Mouse (Mus musculus) midbrain, embryonic 13.5 days (tissue): ENCODE results near the gene Arl8a. TPM values are rescaled to one million over a fixed set of nuclear protein-coding genes. Genes with fewer than 3 reads are reported as not detected.
"Not testable (repeated sequence)": the region's sequence is repeated elsewhere in the genome, so short reads cannot be mapped to it uniquely, and the experiment has no call there.

Experiments used
- ATAC-seq: fragments of 200-750 bp; cut with Nextera tagmentation; 2 replicates; pipeline ENCODE4 v1.8.0; 2017; ENCODE audit warnings: mild to moderate bottlenecking, moderate TSS enrichment, moderate library complexity
- H3K27ac ChIP-seq: fragments of 300-500 bp; sonication (generic); 2 replicates; pipeline ENCODE4 v1.5.1; 2015; ENCODE audit warnings: inconsistent platforms, mild to moderate bottlenecking, moderate library complexity
- H3K27me3 ChIP-seq: fragments of 300-500 bp; sonication (generic); 2 replicates; pipeline ENCODE4 v1.6.1; 2015; ENCODE audit warnings: mild to moderate bottlenecking, inconsistent platforms
- H3K36me3 ChIP-seq: fragments of 300-500 bp; sonication (generic); 2 replicates; pipeline ENCODE4 v1.6.1; 2015; ENCODE audit warnings: mild to moderate bottlenecking, inconsistent platforms
- H3K4me1 ChIP-seq: fragments of 300-500 bp; sonication (generic); replicated peaks from 2 replicates; pipeline ENCODE4 v1.6.1; 2015; ENCODE audit warnings: inconsistent platforms
- H3K4me2 ChIP-seq: fragments of 300-500 bp; sonication (generic); replicated peaks from 2 replicates; pipeline ENCODE4 v1.6.1; 2015; ENCODE audit warnings: moderate library complexity, mild to moderate bottlenecking, inconsistent platforms
- H3K4me3 ChIP-seq: fragments of 300-500 bp; sonication (generic); replicated peaks from 2 replicates; pipeline ENCODE4 v1.5.1; 2015; ENCODE audit warnings: mild to moderate bottlenecking, inconsistent platforms
- H3K9ac ChIP-seq: fragments of 300-500 bp; sonication (generic); replicated peaks from 2 replicates; pipeline ENCODE4 v1.6.1; 2015; ENCODE audit warnings: mild to moderate bottlenecking, inconsistent platforms
- H3K9me3 ChIP-seq: fragments of 300-500 bp; sonication (generic); 2 replicates; pipeline ENCODE4 v1.6.1; 2016; ENCODE audit warnings: mild to moderate bottlenecking, inconsistent platforms
- WGBS: fragments of 180-500 bp; shearing (Covaris S2); methylation state at CpG from one replicate; pipeline ENCODE4 v1.1.7; 2015; 5-methylcytosine and 5-hydroxymethylcytosine counted together
- polyA plus RNA-seq: library from polyadenylated mRNA; unstranded; fragments of >200 nt; fragmentation: Nextera tagmentation; extraction: Ambion mirVana; gene quantifications from 2 replicates; pipeline ENCODE4 v1.2.1, GENCODE M21; 2015

Arl8a gene
- polyA plus RNA-seq, 1 experiment from 2014 or later = 247 TPM

GRCm38 (mm10) chr1:135189186-135189585 is 42.6 kb downstream of the Arl8a start:
- Histone ChIP-seq H3K27ac (no peak overlapping the region), H3K27me3 (no peaks in the 10 kb centered on the region), H3K4me2 (no peak overlapping the region), H3K9me3 (no peaks in the 10 kb centered on the region), H3K4me1 (0 out of 2 replicates have a peak, but pooled peaks cover 9% of the 10 kb centered on the region), H3K9ac (no peak overlapping the region), H3K36me3 (no peaks in the 10 kb centered on the region), H3K4me3 (no peak overlapping the region)
- 92% methylated on average over 4 of the region's 4 CpGs for WGBS
- ATAC-seq = no peak

DNA sequence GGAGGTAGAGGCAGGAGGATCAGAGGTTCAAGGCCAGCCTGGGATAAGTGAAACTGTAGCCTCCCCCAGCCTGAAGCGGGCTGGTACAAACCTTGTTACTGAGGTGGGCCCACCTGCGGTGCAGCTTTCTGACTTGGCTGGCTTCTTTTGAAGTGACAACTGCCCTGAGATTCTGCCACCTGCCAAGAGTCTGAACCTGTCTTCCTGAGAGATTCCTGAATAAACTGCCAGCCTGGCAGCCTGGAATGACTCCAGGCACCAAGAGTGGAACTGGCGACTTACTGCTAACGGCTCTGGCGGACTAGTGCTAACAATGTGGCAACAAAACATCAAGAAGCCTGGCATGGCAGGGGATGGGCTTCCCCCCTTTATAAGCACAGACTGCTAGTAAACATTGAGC is 47.7 kb downstream of the Arl8a start:
- not testable (repeated sequence) for H3K27me3 ChIP-seq, ATAC-seq, H3K9me3 ChIP-seq, H3K4me3 ChIP-seq, H3K36me3 ChIP-seq, H3K9ac ChIP-seq, H3K4me2 ChIP-seq, H3K27ac ChIP-seq
- H3K4me1 ChIP-seq = peaks cover 12% of the 10 kb centered on the region
- 75% methylated on average over 5 of the region's 5 CpGs for WGBS

- no peak for ATAC-seq
- H3K4me2 ChIP-seq = no peak overlapping the region
- no peaks in the 10 kb centered on the region for H3K36me3 ChIP-seq
- no peak overlapping the region for H3K9ac ChIP-seq
- H3K9me3 ChIP-seq = no peaks in the 10 kb centered on the region
- no peak overlapping the region for H3K27ac ChIP-seq
- peaks cover 15% of the 10 kb centered on the region for H3K4me1 ChIP-seq
- no peak overlapping the region for H3K4me3 ChIP-seq
- WGBS = 86% methylated on average over 6 of the region's 6 CpGs
- no peaks in the 10 kb centered on the region for H3K27me3 ChIP-seq
Observed at GRCm38 (mm10) chr1:135195907-135196440, 49.4 kb downstream of the Arl8a start.

- WGBS = 24% methylated on average over 5 of the region's 5 CpGs
- no peak for ATAC-seq
- Histone ChIP-seq H3K4me3 (no peak overlapping the region), H3K27ac (no peak overlapping the region), H3K27me3 (no peaks in the 10 kb centered on the region), H3K4me2 (no peak overlapping the region; the same call in 1 of the 2 replicates), H3K4me1 (peaks cover 15% of the 10 kb centered on the region), H3K9ac (no peak overlapping the region), H3K36me3 (no peaks in the 10 kb centered on the region), H3K9me3 (no peaks in the 10 kb centered on the region)
Observed at GRCm38 (mm10) chr1:135198412-135198811, 51.8 kb downstream of the Arl8a start.

DNA sequence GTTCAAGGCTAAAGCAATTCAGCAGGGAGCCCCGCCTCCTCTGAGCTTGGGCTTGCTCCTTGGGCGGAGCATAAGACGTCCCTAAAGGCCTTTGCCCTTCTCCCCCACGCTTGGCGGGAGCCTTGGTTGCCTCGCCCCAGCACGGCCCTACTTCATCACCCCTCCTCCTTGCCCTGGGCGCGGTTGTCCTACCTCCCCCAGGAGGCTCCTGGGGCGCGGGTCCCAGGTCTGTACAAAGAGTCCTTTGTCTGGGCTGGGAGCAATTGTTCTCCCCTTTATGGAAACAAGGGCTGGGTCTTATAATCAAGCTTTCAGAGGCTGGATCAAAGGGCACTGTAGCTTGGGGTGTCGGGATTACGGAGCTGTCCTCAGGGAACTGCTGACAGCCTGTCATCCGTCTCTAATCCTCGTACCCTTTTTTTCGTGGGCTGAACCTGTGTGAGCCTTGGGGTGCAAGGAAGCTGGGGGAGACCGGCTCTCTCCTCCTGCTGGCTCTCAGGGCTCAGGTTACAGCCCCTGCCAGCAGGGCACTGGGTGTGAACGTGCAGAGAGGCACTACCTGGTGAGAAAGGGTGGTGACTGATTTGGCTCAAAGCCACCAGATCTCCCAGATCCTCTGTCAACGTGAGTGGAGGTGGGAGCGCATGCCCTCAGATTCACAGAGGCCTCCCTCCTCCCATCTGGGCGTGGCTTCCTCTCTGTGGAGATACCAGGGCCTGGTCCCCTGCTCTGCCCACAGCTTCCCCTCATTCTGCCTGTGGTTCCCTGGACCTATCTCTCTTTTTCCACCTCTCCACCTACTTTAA is 52.6 kb downstream of the Arl8a start:
- WGBS = 2% methylated on average over 21 of the region's 21 CpGs
- Histone ChIP-seq H3K9me3 (no peaks in the 10 kb centered on the region), H3K27me3 (no peaks in the 10 kb centered on the region), H3K4me1 (peaks cover 15% of the 10 kb centered on the region), H3K27ac (peak overlapping the region; percentile 20), H3K9ac (peak overlapping the region; percentile 4; the same call in 1 of the 2 replicates), H3K36me3 (no peaks in the 10 kb centered on the region), H3K4me3 (0 out of 2 replicates have a peak overlapping the region, but pooled peaks have one; percentile 11), H3K4me2 (peak overlapping the region; percentile 48)
- peak; percentile 72 for ATAC-seq

DNA sequence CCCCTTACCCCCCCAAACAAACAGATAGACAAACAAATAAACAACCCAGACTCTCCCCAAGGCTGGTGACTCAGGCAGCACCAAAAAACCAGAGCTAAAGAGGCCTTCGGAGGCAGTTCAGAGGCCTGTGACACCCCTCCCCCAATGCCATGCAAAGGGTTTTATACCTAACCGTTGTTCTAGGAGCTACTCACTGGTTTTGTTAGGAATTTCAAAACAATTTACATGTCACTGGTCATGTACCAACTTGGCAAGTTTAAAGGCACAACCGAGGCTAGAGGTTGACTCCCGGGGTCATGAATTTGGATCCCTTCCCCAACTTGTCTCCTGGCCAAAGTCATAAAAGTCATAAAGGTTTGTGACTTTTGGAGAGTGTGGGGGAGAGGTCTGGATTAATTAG is 53.8 kb downstream of the Arl8a start:
- Histone ChIP-seq H3K36me3 (no peaks in the 10 kb centered on the region), H3K9me3 (no peaks in the 10 kb centered on the region), H3K4me1 (peaks cover 20% of the 10 kb centered on the region), H3K27ac (no peak overlapping the region), H3K4me2 (no peak overlapping the region), H3K4me3 (no peak overlapping the region), H3K9ac (no peak overlapping the region), H3K27me3 (no peaks in the 10 kb centered on the region)
- WGBS = 87% methylated on average over 4 of the region's 4 CpGs
- ATAC-seq = no peak

DNA sequence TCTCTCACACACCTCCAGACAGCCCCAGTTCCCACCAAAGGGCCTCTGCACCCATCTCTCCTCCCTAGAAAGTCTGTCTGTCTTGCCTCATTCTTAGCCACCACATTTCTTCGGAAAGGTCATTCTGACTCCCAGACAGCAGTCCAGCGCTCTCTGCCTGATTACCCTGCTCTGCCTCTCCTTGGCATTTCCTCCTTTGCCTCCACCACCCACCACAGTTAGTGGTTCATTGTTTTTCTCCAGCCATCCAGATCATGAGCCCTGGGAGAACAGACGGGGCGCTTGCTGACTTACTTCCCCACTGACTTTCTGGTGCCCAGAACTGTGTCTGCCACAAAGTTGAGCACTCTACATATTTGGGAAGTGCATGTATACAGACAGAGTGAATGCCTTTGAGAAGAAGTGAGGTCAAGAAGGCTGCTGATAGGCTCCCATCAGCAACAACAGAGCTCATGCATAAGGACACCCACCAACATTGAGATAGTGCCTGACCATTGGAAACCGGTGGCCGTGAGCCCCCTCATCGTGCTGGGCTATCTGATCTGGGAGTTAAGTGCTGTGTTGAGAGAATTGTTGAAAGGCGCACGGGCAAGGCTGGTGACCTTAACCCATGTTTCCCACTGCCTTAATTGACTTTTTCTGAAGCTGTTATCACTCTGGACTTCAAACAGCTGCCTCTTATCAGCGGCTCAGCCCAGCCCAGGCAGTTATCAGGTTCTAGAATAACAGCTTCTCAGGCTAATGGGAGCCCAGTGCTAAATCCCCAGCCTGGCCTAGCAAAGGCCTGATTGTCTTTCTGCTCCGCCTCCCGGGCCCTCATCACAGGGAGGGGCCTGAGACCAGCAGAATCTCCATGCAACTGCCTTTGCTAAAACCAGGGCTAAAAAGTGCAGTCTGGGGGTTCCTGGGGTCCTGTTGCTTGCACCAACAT is 57.8 kb downstream of the Arl8a start:
- H3K27me3 ChIP-seq = no peaks in the 10 kb centered on the region
- no peak for ATAC-seq
- no peaks in the 10 kb centered on the region for H3K36me3 ChIP-seq
- H3K4me3 ChIP-seq = no peak overlapping the region
- no peak overlapping the region for H3K27ac ChIP-seq
- no peak overlapping the region for H3K4me2 ChIP-seq
- H3K9ac ChIP-seq = no peak overlapping the region
- no peaks in the 10 kb centered on the region for H3K9me3 ChIP-seq
- WGBS = 33% methylated on average over 12 of the region's 12 CpGs
- peaks cover 7% of the 10 kb centered on the region for H3K4me1 ChIP-seq

- no peaks in the 10 kb centered on the region for H3K27me3 ChIP-seq
- WGBS = 58% methylated on average over 4 of the region's 4 CpGs
- H3K4me2 ChIP-seq = no peak overlapping the region
Observed at GRCm38 (mm10) chr1:135205257-135205656, 58.6 kb downstream of the Arl8a start.

More at GRCm38 (mm10) chr1:135205257-135205656, 58.6 kb downstream of the Arl8a start:
- Histone ChIP-seq H3K4me3 (no peak overlapping the region), H3K4me1 (0 out of 2 replicates have a peak, but pooled peaks cover 5% of the 10 kb centered on the region), H3K9me3 (no peaks in the 10 kb centered on the region), H3K9ac (no peak overlapping the region), H3K36me3 (no peaks in the 10 kb centered on the region), H3K27ac (no peak overlapping the region)
- ATAC-seq = no peak

Other genes starting within 250 kb of the Arl8a start
- 10.8 and 13.3 TPM in 2 replicates for gene Ppp1r12b, start 190.9 kb upstream of the Arl8a start, polyA plus RNA-seq
- gene Ube2t, start 184.3 kb upstream of the Arl8a start, polyA plus RNA-seq = 21.6 and 21.8 TPM in 2 replicates
- 0.35 and 0.44 TPM in 2 replicates for gene Lgr6, start 41.5 kb upstream of the Arl8a start, polyA plus RNA-seq
- 0.46 and 0.51 TPM in 2 replicates for gene Ptpn7, start 14.1 kb upstream of the Arl8a start, polyA plus RNA-seq
- gene Gpr37l1, start 20.9 kb downstream of the Arl8a start, polyA plus RNA-seq = 0.13 and 0.17 TPM in 2 replicates
- gene Elf3, start 111.7 kb downstream of the Arl8a start, polyA plus RNA-seq = 0.16 and 0.34 TPM in 2 replicates
- gene Rnpep, start 137.3 kb downstream of the Arl8a start, polyA plus RNA-seq = 87.7 and 102 TPM in 2 replicates
- gene Timm17a, start 167.0 kb downstream of the Arl8a start, polyA plus RNA-seq = 155 and 161 TPM in 2 replicates
- 0.36 and 0.57 TPM in 2 replicates for gene Lmod1, start 178.0 kb downstream of the Arl8a start, polyA plus RNA-seq
- gene Shisa4, start 228.4 kb downstream of the Arl8a start, polyA plus RNA-seq = 83.7 and 84.8 TPM in 2 replicates